Mouse (Mus musculus) heart, embryonic 15.5 days (tissue): Measurements from ENCODE around the gene Epb41. TPM values are rescaled to one million over a fixed set of nuclear protein-coding genes. Genes with fewer than 3 reads are reported as not detected.

Experiments used
- ATAC-seq: fragments of 200-750 bp; cut with Nextera tagmentation; replicated peaks from 2 replicates; pipeline ENCODE4 v1.8.0; 2017; ENCODE audit warnings: low read depth, moderate TSS enrichment; ENCODE audit not compliant: insufficient number of reproducible peaks, insufficient read depth, low FRiP score
- H3K27ac ChIP-seq: fragments of 300-500 bp; sonication (generic); 2 replicates; pipeline ENCODE4 v1.5.1; 2015; ENCODE audit warnings: mild to moderate bottlenecking, inconsistent platforms
- H3K27me3 ChIP-seq: fragments of 300-500 bp; sonication (generic); 2 replicates; pipeline ENCODE4 v1.6.1; 2015; ENCODE audit warnings: inconsistent platforms
- H3K36me3 ChIP-seq: fragments of 300-500 bp; sonication (generic); 2 replicates; pipeline ENCODE4 v1.6.1; 2015; ENCODE audit warnings: mild to moderate bottlenecking, inconsistent platforms
- H3K4me1 ChIP-seq: fragments of 300-500 bp; sonication (generic); replicated peaks from 2 replicates; pipeline ENCODE4 v1.6.1; 2015; ENCODE audit warnings: inconsistent platforms
- H3K4me2 ChIP-seq: fragments of 300-500 bp; sonication (generic); 2 replicates; pipeline ENCODE4 v1.6.1; 2015; ENCODE audit warnings: inconsistent platforms, mild to moderate bottlenecking, moderate library complexity
- H3K4me3 ChIP-seq: fragments of 300-500 bp; sonication (generic); 2 replicates; pipeline ENCODE4 v1.5.1; 2015; ENCODE audit warnings: mild to moderate bottlenecking, inconsistent platforms
- H3K9ac ChIP-seq: fragments of 300-500 bp; sonication (generic); 2 replicates; pipeline ENCODE4 v1.6.1; 2015; ENCODE audit warnings: mild to moderate bottlenecking, inconsistent platforms
- H3K9me3 ChIP-seq: fragments of 300-500 bp; sonication (generic); replicated peaks from 2 replicates; pipeline ENCODE4 v1.6.1; 2016; ENCODE audit warnings: inconsistent platforms
- WGBS: fragments of 180-500 bp; shearing (Covaris S2); methylation state at CpG from one replicate; pipeline ENCODE4 v1.1.7; 2015; ENCODE audit warnings: mixed read lengths; 5-methylcytosine and 5-hydroxymethylcytosine counted together
- microRNA-seq: library from miRNA; unstranded; fragments of <30 nt; microRNA quantifications from one replicate; pipeline ENCODE4, GENCODE M21; 2016
- polyA plus RNA-seq: library from polyadenylated mRNA; unstranded; fragments of >200 nt; fragmentation: Nextera tagmentation; extraction: Ambion mirVana; gene quantifications from 2 replicates; pipeline ENCODE4 v1.2.1, GENCODE M21; 2015

Epb41 gene
- polyA plus RNA-seq, 1 experiment from 2014 or later: 75.6 TPM

DNA sequence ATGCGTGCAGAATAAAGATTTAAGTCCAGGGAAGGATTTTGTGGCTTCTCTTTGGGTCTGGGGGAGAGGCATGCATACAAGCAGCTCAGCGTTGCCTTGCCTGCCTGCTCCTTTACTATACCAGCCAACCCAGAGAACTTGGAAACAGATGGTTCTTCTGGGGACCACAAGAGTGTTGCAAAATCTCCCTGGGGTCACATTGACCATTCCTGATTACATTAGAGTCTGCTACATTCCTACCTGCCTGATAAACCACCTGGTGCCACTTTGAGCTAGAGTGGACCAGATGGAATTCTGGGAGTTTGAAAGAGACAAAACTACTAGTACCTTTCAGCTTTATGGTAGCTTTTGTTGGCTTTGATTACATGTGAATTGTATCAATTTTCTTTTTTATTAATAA, 198.3 kb downstream of the Epb41 start:
- WGBS: 60% methylated on average over 2 of the region's 2 CpGs
- Histone ChIP-seq H3K36me3 (no peaks in the 10 kb centered on the region), H3K4me3 (no peak overlapping the region), H3K4me2 (peak overlapping the region; percentile 16; the same call in 1 of the 2 replicates), H3K27ac (no peak overlapping the region), H3K9ac (no peak overlapping the region), H3K4me1 (peaks cover 62% of the 10 kb centered on the region), H3K27me3 (no peaks in the 10 kb centered on the region), H3K9me3 (no peaks in the 10 kb centered on the region)
- ATAC-seq: no peak

DNA sequence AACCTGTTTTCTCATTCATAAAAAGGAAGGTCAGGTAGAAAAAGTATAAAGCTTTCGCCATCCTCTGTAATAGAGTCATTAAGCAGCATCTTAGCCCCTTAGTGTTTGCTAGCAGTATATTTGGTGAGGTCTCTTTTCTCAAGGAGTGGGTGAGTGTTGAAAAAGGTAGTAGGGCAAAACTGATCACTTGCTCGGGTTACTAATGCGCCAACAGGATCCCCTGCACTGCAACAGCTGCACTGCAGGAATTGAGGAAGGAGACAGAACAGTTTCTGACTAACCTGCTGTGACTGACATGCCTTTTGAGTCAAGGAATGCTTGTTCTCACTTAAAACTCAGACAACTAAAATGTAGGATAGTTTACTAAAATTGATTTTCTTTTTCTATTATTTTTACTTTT, 199.9 kb downstream of the Epb41 start:
- Histone ChIP-seq H3K36me3 (no peaks in the 10 kb centered on the region), H3K27ac (no peak overlapping the region), H3K4me1 (peaks cover 51% of the 10 kb centered on the region), H3K27me3 (no peaks in the 10 kb centered on the region), H3K9ac (peak overlapping the region; percentile 100), H3K4me3 (peak overlapping the region; percentile 100), H3K4me2 (peak overlapping the region; percentile 82), H3K9me3 (no peaks in the 10 kb centered on the region)
- WGBS: 36% methylated on average over 3 of the region's 3 CpGs
- ATAC-seq: no peak

DNA sequence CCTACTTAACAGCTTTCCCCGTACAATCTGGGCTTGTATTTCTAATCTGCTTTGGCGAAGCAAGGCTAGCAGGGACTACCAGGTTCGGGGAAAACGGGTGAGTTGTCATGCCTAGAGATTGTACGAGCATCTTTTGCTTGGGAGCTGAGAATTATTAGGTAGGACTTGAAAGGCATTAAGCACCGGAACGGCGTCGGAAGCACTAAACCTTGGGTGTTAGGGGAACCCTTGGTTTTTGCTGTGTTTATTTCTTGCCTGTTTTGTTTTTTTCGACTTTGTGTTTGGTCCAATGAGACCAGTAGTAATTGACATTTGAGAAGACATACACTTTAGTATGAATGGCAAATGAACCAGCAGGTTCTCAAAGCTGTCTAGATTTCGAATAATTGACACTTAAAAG, 200.6 kb downstream of the Epb41 start:
- Histone ChIP-seq H3K9ac (peak overlapping the region; percentile 100), H3K9me3 (no peaks in the 10 kb centered on the region), H3K27me3 (no peaks in the 10 kb centered on the region), H3K4me3 (peak overlapping the region; percentile 100), H3K4me2 (peak overlapping the region; percentile 82), H3K27ac (peak overlapping the region; percentile 100), H3K4me1 (peaks cover 45% of the 10 kb centered on the region), H3K36me3 (no peaks in the 10 kb centered on the region)
- 2% methylated on average over 11 of the region's 11 CpGs for WGBS
- ATAC-seq: no peak

DNA sequence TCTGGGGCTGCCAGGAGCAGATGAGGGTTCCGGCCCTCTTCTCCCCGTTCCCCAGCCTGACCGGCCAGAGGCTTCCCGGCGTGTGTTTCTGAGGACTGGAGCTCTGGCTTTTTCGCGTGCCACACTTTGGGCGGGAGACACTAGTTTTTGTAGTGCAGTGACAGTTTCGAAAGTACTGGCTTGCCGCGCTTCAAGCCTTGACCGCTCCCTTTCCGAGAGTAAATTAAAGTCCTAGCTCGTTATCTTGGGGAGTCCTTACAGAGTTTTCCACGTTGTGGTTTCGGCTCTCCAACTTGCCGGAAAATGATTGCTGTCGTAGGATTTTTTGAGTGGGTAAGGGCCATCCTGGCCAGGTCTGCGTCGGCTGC, 201.0 kb downstream of the Epb41 start:
- no peaks in the 10 kb centered on the region for H3K27me3 ChIP-seq
- peak overlapping the region; percentile 100 for H3K9ac ChIP-seq
- WGBS: under 1% methylated on average over 20 of the region's 20 CpGs
- ATAC-seq: no peak
- H3K4me1 ChIP-seq: peaks cover 41% of the 10 kb centered on the region
- no peaks in the 10 kb centered on the region for H3K9me3 ChIP-seq
- H3K4me3 ChIP-seq: peak overlapping the region; percentile 100
- H3K36me3 ChIP-seq: no peaks in the 10 kb centered on the region
- H3K4me2 ChIP-seq: peak overlapping the region; percentile 82
- peak overlapping the region; percentile 100 for H3K27ac ChIP-seq

Small RNAs within 50 kb of the gene (microRNA-seq; reads per million reads assigned to microRNA genes)
- not detected for gene Gm27445

Other genes starting within 250 kb of the Epb41 start
- 1.9 and 3.1 TPM in 2 replicates for gene Ptpru, start 237.0 kb downstream of the Epb41 start, polyA plus RNA-seq
- gene Mecr, start 231.9 kb downstream of the Epb41 start, polyA plus RNA-seq: 39.9 and 45.7 TPM in 2 replicates
- gene Srsf4, start 201.7 kb downstream of the Epb41 start, polyA plus RNA-seq: 64.8 and 76.3 TPM in 2 replicates
- 1.2 and 2.6 TPM in 2 replicates for gene Tmem200b, start 153.6 kb downstream of the Epb41 start, polyA plus RNA-seq
- gene Gm10300, start 624 bp downstream of the Epb41 start, polyA plus RNA-seq: 0.10 and 0.18 TPM in 2 replicates
- 0.67 and 0.71 TPM in 2 replicates for gene Oprd1, start 69.2 kb upstream of the Epb41 start, polyA plus RNA-seq
- 57.8 and 61.7 TPM in 2 replicates for gene Ythdf2, start 137.0 kb upstream of the Epb41 start, polyA plus RNA-seq
- 23.3 and 28.0 TPM in 2 replicates for gene Gmeb1, start 186.3 kb upstream of the Epb41 start, polyA plus RNA-seq
- gene Taf12, start 199.1 kb upstream of the Epb41 start, polyA plus RNA-seq: 28.5 and 33.7 TPM in 2 replicates
- gene Rab42, start 228.1 kb upstream of the Epb41 start, polyA plus RNA-seq: 1.5 and 2.0 TPM in 2 replicates